Mouse (Mus musculus) intestine, embryonic 15.5 days (tissue): ENCODE measurements around the gene Nkx2-5. TPM values are rescaled to one million over a fixed set of nuclear protein-coding genes. Genes with fewer than 3 reads are reported as not detected.

Experiments used
- ATAC-seq: fragments of 200-750 bp; cut with Nextera tagmentation; 2 replicates; pipeline ENCODE4 v1.8.0; 2017; ENCODE audit warnings: moderate TSS enrichment, moderate library complexity
- H3K27ac ChIP-seq: fragments of 300-500 bp; sonication (generic); 2 replicates; pipeline ENCODE4 v1.5.1; 2015; ENCODE audit warnings: mild to moderate bottlenecking, inconsistent platforms
- H3K27me3 ChIP-seq: fragments of 300-500 bp; sonication (generic); replicated peaks from 2 replicates; pipeline ENCODE4 v1.6.1; 2015; ENCODE audit warnings: inconsistent platforms
- H3K36me3 ChIP-seq: fragments of 300-500 bp; sonication (generic); 2 replicates; pipeline ENCODE4 v1.6.1; 2015; ENCODE audit warnings: inconsistent platforms
- H3K4me1 ChIP-seq: fragments of 300-500 bp; sonication (generic); replicated peaks from 2 replicates; pipeline ENCODE4 v1.6.1; 2015; ENCODE audit warnings: inconsistent platforms
- H3K4me2 ChIP-seq: fragments of 300-500 bp; sonication (generic); replicated peaks from 2 replicates; pipeline ENCODE4 v1.6.1; 2015; ENCODE audit warnings: mild to moderate bottlenecking, inconsistent platforms
- H3K4me3 ChIP-seq: fragments of 300-500 bp; sonication (generic); replicated peaks from 2 replicates; pipeline ENCODE4 v1.5.1; 2015; ENCODE audit warnings: inconsistent platforms
- H3K9ac ChIP-seq: fragments of 300-500 bp; sonication (generic); 2 replicates; pipeline ENCODE4 v1.6.1; 2015; ENCODE audit warnings: inconsistent platforms
- H3K9me3 ChIP-seq: fragments of 300-500 bp; sonication (generic); 2 replicates; pipeline ENCODE4 v1.6.1; 2016; ENCODE audit warnings: inconsistent platforms
- WGBS: fragments of 180-500 bp; shearing (Covaris S2); methylation state at CpG from one replicate; pipeline ENCODE4 v1.1.7; 2015; 5-methylcytosine and 5-hydroxymethylcytosine counted together
- polyA plus RNA-seq: library from polyadenylated mRNA; unstranded; fragments of >200 nt; fragmentation: Nextera tagmentation; extraction: Ambion mirVana; gene quantifications from 2 replicates; pipeline ENCODE4 v1.2.1, GENCODE M21; 2015

Nkx2-5 gene
- polyA plus RNA-seq, 1 experiment from 2014 or later: not detected

GRCm38 (mm10) chr17:26849106-26849745 is 4.4 kb upstream of the Nkx2-5 start:
- H3K27ac ChIP-seq: no peak overlapping the region
- H3K4me1 ChIP-seq: peaks cover 22% of the 10 kb centered on the region
- peak overlapping the region; percentile 55 for H3K4me2 ChIP-seq
- H3K9me3 ChIP-seq: no peaks in the 10 kb centered on the region
- H3K9ac ChIP-seq: no peak overlapping the region
- H3K36me3 ChIP-seq: no peaks in the 10 kb centered on the region
- peaks cover 83% of the 10 kb centered on the region for H3K27me3 ChIP-seq
- peak overlapping the region; percentile 21; the same call in 1 of the 2 replicates for H3K4me3 ChIP-seq
- WGBS: 5% methylated on average over 19 of the region's 19 CpGs
- no peak for ATAC-seq

- WGBS: 2% methylated on average over 6 of the region's 6 CpGs
- no peak overlapping the region for H3K9ac ChIP-seq
- H3K4me1 ChIP-seq: peaks cover 24% of the 10 kb centered on the region
- ATAC-seq: no peak
- no peaks in the 10 kb centered on the region for H3K9me3 ChIP-seq
- no peak overlapping the region for H3K4me3 ChIP-seq
- no peak overlapping the region for H3K4me2 ChIP-seq
- H3K27ac ChIP-seq: no peak overlapping the region
- H3K27me3 ChIP-seq: peaks cover 84% of the 10 kb centered on the region
- H3K36me3 ChIP-seq: no peaks in the 10 kb centered on the region
These were observed 3.4 kb upstream of the Nkx2-5 start for GRCm38 (mm10) chr17:26848236-26848635.

- 0% methylated on average over 5 of the region's 5 CpGs for WGBS
- no peaks in the 10 kb centered on the region for H3K36me3 ChIP-seq
- H3K4me2 ChIP-seq: no peak overlapping the region
- H3K9me3 ChIP-seq: no peaks in the 10 kb centered on the region
- no peak for ATAC-seq
- H3K27ac ChIP-seq: no peak overlapping the region
- peaks cover 24% of the 10 kb centered on the region for H3K4me1 ChIP-seq
- peaks cover 86% of the 10 kb centered on the region for H3K27me3 ChIP-seq
- H3K9ac ChIP-seq: no peak overlapping the region
- no peak overlapping the region for H3K4me3 ChIP-seq
These were observed 3.0 kb upstream of the Nkx2-5 start for GRCm38 (mm10) chr17:26847801-26848200.

GRCm38 (mm10) chr17:26846411-26846810 is 1.6 kb upstream of the Nkx2-5 start:
- 9% methylated on average over 8 of the region's 8 CpGs for WGBS
- no peak overlapping the region for H3K4me3 ChIP-seq
- peaks cover 87% of the 10 kb centered on the region for H3K27me3 ChIP-seq
- no peak overlapping the region for H3K27ac ChIP-seq
- no peak overlapping the region for H3K9ac ChIP-seq
- no peak for ATAC-seq
- H3K36me3 ChIP-seq: no peaks in the 10 kb centered on the region
- H3K4me1 ChIP-seq: peaks cover 24% of the 10 kb centered on the region
- H3K9me3 ChIP-seq: no peaks in the 10 kb centered on the region
- no peak overlapping the region for H3K4me2 ChIP-seq

- Histone ChIP-seq H3K4me3 (no peak overlapping the region), H3K4me2 (no peak overlapping the region), H3K9ac (no peak overlapping the region), H3K27ac (no peak overlapping the region), H3K4me1 (peaks cover 18% of the 10 kb centered on the region), H3K36me3 (no peaks in the 10 kb centered on the region), H3K9me3 (no peaks in the 10 kb centered on the region), H3K27me3 (peaks cover 88% of the 10 kb centered on the region)
- 6% methylated on average over 14 of the region's 14 CpGs for WGBS
- no peak for ATAC-seq
These were observed 591 bp upstream of the Nkx2-5 start for GRCm38 (mm10) chr17:26845149-26846050.

GRCm38 (mm10) chr17:26844371-26844851 is 398 bp downstream of the Nkx2-5 start:
- no peak overlapping the region for H3K9ac ChIP-seq
- H3K4me1 ChIP-seq: peaks cover 11% of the 10 kb centered on the region
- no peak overlapping the region for H3K27ac ChIP-seq
- WGBS: under 1% methylated on average over 36 of the region's 36 CpGs
- H3K9me3 ChIP-seq: no peaks in the 10 kb centered on the region
- H3K36me3 ChIP-seq: no peaks in the 10 kb centered on the region
- H3K4me2 ChIP-seq: peak overlapping the region; percentile 24; the same call in 1 of the 2 replicates
- H3K4me3 ChIP-seq: no peak overlapping the region; the same call in 1 of the 2 replicates
- ATAC-seq: no peak
- H3K27me3 ChIP-seq: peaks cover 88% of the 10 kb centered on the region

- Histone ChIP-seq H3K36me3 (no peaks in the 10 kb centered on the region), H3K9ac (no peak overlapping the region), H3K4me1 (peaks cover 17% of the 10 kb centered on the region), H3K4me3 (no peak overlapping the region), H3K4me2 (no peak overlapping the region), H3K9me3 (no peaks in the 10 kb centered on the region), H3K27me3 (peaks cover 91% of the 10 kb centered on the region), H3K27ac (no peak overlapping the region)
- no peak for ATAC-seq
- WGBS: 2% methylated on average over 7 of the region's 7 CpGs
These were observed 1.0 kb downstream of the Nkx2-5 start for GRCm38 (mm10) chr17:26843696-26844236.

- H3K4me1 ChIP-seq: peaks cover 19% of the 10 kb centered on the region
- peaks cover 92% of the 10 kb centered on the region for H3K27me3 ChIP-seq
- H3K36me3 ChIP-seq: no peaks in the 10 kb centered on the region
- H3K4me3 ChIP-seq: no peak overlapping the region
- H3K4me2 ChIP-seq: no peak overlapping the region
- H3K27ac ChIP-seq: no peak overlapping the region
- no peaks in the 10 kb centered on the region for H3K9me3 ChIP-seq
- 4% methylated on average over 14 of the region's 14 CpGs for WGBS
- H3K9ac ChIP-seq: no peak overlapping the region
- ATAC-seq: no peak
These were observed 1.6 kb downstream of the Nkx2-5 start for GRCm38 (mm10) chr17:26843229-26843567.

GRCm38 (mm10) chr17:26842431-26843228 is 2.2 kb downstream of the Nkx2-5 start:
- Histone ChIP-seq H3K27me3 (peaks cover 92% of the 10 kb centered on the region), H3K9me3 (no peaks in the 10 kb centered on the region), H3K36me3 (no peaks in the 10 kb centered on the region), H3K4me3 (no peak overlapping the region), H3K27ac (no peak overlapping the region), H3K4me2 (no peak overlapping the region), H3K9ac (no peak overlapping the region), H3K4me1 (peaks cover 19% of the 10 kb centered on the region)
- ATAC-seq: no peak
- 5% methylated on average over 9 of the region's 9 CpGs for WGBS

- no peak overlapping the region for H3K9ac ChIP-seq
- ATAC-seq: no peak
- peaks cover 93% of the 10 kb centered on the region for H3K27me3 ChIP-seq
These were observed 2.8 kb downstream of the Nkx2-5 start for GRCm38 (mm10) chr17:26841981-26842380.

GRCm38 (mm10) chr17:26840922-26841731 is 3.7 kb downstream of the Nkx2-5 start:
- Histone ChIP-seq H3K4me3 (peak overlapping the region; percentile 9; the same call in 1 of the 2 replicates), H3K4me1 (peaks cover 19% of the 10 kb centered on the region), H3K36me3 (no peaks in the 10 kb centered on the region), H3K27ac (no peak overlapping the region), H3K4me2 (peak overlapping the region; percentile 26; the same call in 1 of the 2 replicates), H3K27me3 (peaks cover 97% of the 10 kb centered on the region), H3K9ac (no peak overlapping the region), H3K9me3 (no peaks in the 10 kb centered on the region)
- no peak for ATAC-seq
- WGBS: 1% methylated on average over 48 of the region's 48 CpGs

More at GRCm38 (mm10) chr17:26841981-26842380, 2.8 kb downstream of the Nkx2-5 start:
- peaks cover 19% of the 10 kb centered on the region for H3K4me1 ChIP-seq
- no peak overlapping the region for H3K27ac ChIP-seq
- no peak overlapping the region for H3K4me2 ChIP-seq
- H3K36me3 ChIP-seq: no peaks in the 10 kb centered on the region
- H3K4me3 ChIP-seq: no peak overlapping the region
- 1% methylated on average over 5 of the region's 5 CpGs for WGBS
- H3K9me3 ChIP-seq: no peaks in the 10 kb centered on the region
